23 mouse cellular contexts compared by ENCODE assay signal in the genomic region with DNA sequence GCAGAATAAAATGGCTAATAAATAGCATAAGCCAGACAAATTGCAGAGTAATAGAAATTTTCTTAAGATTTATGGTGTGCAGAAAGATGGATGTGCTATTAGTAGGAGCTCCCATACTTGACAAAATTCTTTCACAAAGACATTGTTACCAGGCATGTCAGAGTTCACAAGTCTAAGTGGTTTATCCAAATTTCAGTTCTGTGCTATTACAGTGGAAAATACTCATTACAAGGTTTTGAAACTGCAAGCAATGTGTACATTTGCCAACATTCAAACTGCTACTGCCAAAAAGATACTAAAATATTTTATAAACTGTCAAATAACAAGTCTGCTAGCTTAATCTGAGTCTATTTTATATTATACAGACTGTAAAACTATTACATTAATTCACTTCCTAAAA.
DNase-seq lines count a peak whose midpoint lies in the region; ATAC-seq and TF ChIP-seq lines count a peak whose summit lies in the region.
"Had no signal": no experiment of that assay in that cellular context is flagged by ENCODE, and none has a peak within 500 bp of the region (broad histone marks: within the 10 kb centered on the region; RNA-seq: fewer than 3 reads in every experiment).

No protein-coding gene starts in this region.

- ATAC-seq in kidney, postnatal 0 days (replicated peaks; ENCODE audit: low FRiP score, low read depth) = no peak
- ATAC-seq in lung, embryonic 16.5 days (ENCODE audit: low read depth) = peak; percentile 49; the same call in 1 of the 2 replicates
- ATAC-seq in stomach, embryonic 14.5 days (ENCODE audit: insufficient number of reproducible peaks, insufficient read depth, low FRiP score, low read depth) = peak; percentile 46; the same call in 1 of the 2 replicates
- no peak for ATAC-seq in stomach, postnatal 0 days (ENCODE audit: low FRiP score, low TSS enrichment)
- peak; percentile 66; the same call in 1 of the 2 replicates for ATAC-seq in stomach, embryonic 16.5 days (ENCODE audit: insufficient read depth, low FRiP score)
- ATAC-seq: forebrain, embryonic 13.5 days; forebrain, embryonic 16.5 days had no signal

- no peak for TF ChIP-seq EP300 in stomach, postnatal 0 days (optimal IDR thresholded peaks at IDR 0.05)

- H3K36me3 ChIP-seq in kidney, postnatal 0 days (ENCODE audit: insufficient read depth, low read length) = no peaks in the 10 kb centered on the region
- H3K36me3 ChIP-seq in lung, embryonic 16.5 days (ENCODE audit: control insufficient read depth, insufficient read depth, low read length) = no peaks in the 10 kb centered on the region
- no peaks in the 10 kb centered on the region for H3K36me3 ChIP-seq in stomach, embryonic 14.5 days (ENCODE audit: control insufficient read depth, insufficient read depth, low read length)
- no peaks in the 10 kb centered on the region for H3K36me3 ChIP-seq in stomach, postnatal 0 days (ENCODE audit: control insufficient read depth, insufficient read depth, low read length)
- no peaks in the 10 kb centered on the region for H3K36me3 ChIP-seq in stomach, embryonic 16.5 days (ENCODE audit: control insufficient read depth, insufficient read depth, low read length)
- H3K36me3 ChIP-seq: embryonic facial prominence, embryonic 13.5 days; embryonic facial prominence, embryonic 15.5 days; forebrain, embryonic 10.5 days had no signal

- H3K4me3 ChIP-seq in kidney, postnatal 0 days (replicated peaks; ENCODE audit: low read depth, low read length) = no peak overlapping the region
- no peak overlapping the region for H3K4me3 ChIP-seq in lung, embryonic 16.5 days (ENCODE audit: low read length)
- H3K4me3 ChIP-seq in stomach, embryonic 14.5 days (ENCODE audit: low read depth, low read length) = no peak overlapping the region
- H3K4me3 ChIP-seq in stomach, postnatal 0 days (ENCODE audit: low read depth, low read length) = no peak overlapping the region
- no peak overlapping the region for H3K4me3 ChIP-seq in stomach, embryonic 16.5 days (replicated peaks; ENCODE audit: low read length)
- H3K4me3 ChIP-seq: embryonic facial prominence, embryonic 13.5 days; embryonic facial prominence, embryonic 15.5 days; erythroblast, embryonic 14.5 days; forebrain, embryonic 10.5 days; forebrain, embryonic 13.5 days had no signal

- no peak for TF ChIP-seq CTCF in kidney, postnatal 0 days (IDR thresholded peaks at IDR 0.05; ENCODE audit: low read depth)
- TF ChIP-seq CTCF in stomach, postnatal 0 days (IDR thresholded peaks at IDR 0.05; ENCODE audit: low read depth) = no peak

- no peaks in the 10 kb centered on the region for H3K4me1 ChIP-seq in kidney, postnatal 0 days (replicated peaks; ENCODE audit: insufficient read depth, low read length)
- H3K4me1 ChIP-seq in lung, embryonic 16.5 days (replicated peaks; ENCODE audit: control insufficient read depth, insufficient read depth, low read length) = no peaks in the 10 kb centered on the region
- H3K4me1 ChIP-seq in stomach, embryonic 14.5 days (ENCODE audit: control insufficient read depth, insufficient read depth, low read length) = no peaks in the 10 kb centered on the region
- H3K4me1 ChIP-seq in stomach, postnatal 0 days (replicated peaks; ENCODE audit: control insufficient read depth, insufficient read depth) = no peaks in the 10 kb centered on the region
- H3K4me1 ChIP-seq in stomach, embryonic 16.5 days (ENCODE audit: control insufficient read depth, insufficient read depth, low read length) = no peaks in the 10 kb centered on the region
- H3K4me1 ChIP-seq: embryonic facial prominence, embryonic 13.5 days; embryonic facial prominence, embryonic 15.5 days; forebrain, embryonic 10.5 days; forebrain, embryonic 13.5 days had no signal

- H3K4me2 ChIP-seq in kidney, postnatal 0 days (ENCODE audit: low read length) = no peak overlapping the region
- H3K4me2 ChIP-seq in lung, embryonic 16.5 days (ENCODE audit: low read depth, low read length) = no peak overlapping the region
- H3K4me2 ChIP-seq in stomach, embryonic 14.5 days (replicated peaks; ENCODE audit: low read depth, low read length) = no peak overlapping the region
- no peak overlapping the region for H3K4me2 ChIP-seq in stomach, postnatal 0 days (replicated peaks; ENCODE audit: low read depth)
- H3K4me2 ChIP-seq in stomach, embryonic 16.5 days (ENCODE audit: low read depth, low read length) = no peak overlapping the region
- H3K4me2 ChIP-seq: embryonic facial prominence, embryonic 13.5 days; embryonic facial prominence, embryonic 15.5 days; forebrain, embryonic 13.5 days had no signal

- no peaks in the 10 kb centered on the region for H3K9me3 ChIP-seq in kidney, postnatal 0 days (replicated peaks; ENCODE audit: low read length)
- H3K9me3 ChIP-seq in lung, embryonic 16.5 days (ENCODE audit: control insufficient read depth, low read length) = no peaks in the 10 kb centered on the region
- H3K9me3 ChIP-seq in stomach, embryonic 14.5 days (ENCODE audit: control insufficient read depth, low read depth, low read length) = no peaks in the 10 kb centered on the region
- no peaks in the 10 kb centered on the region for H3K9me3 ChIP-seq in stomach, postnatal 0 days (ENCODE audit: control insufficient read depth, low read length)
- H3K9me3 ChIP-seq in stomach, embryonic 16.5 days (replicated peaks; ENCODE audit: control insufficient read depth, low read length) = no peaks in the 10 kb centered on the region
- H3K9me3 ChIP-seq: embryonic facial prominence, embryonic 13.5 days; embryonic facial prominence, embryonic 15.5 days; forebrain, embryonic 10.5 days; forebrain, embryonic 13.5 days had no signal

- no peak overlapping the region for H3K9ac ChIP-seq in kidney, postnatal 0 days (ENCODE audit: low read depth, low read length)
- H3K9ac ChIP-seq in lung, embryonic 16.5 days (ENCODE audit: low read length) = no peak overlapping the region
- no peak overlapping the region for H3K9ac ChIP-seq in stomach, embryonic 14.5 days (replicated peaks; ENCODE audit: low read depth, low read length)
- H3K9ac ChIP-seq in stomach, postnatal 0 days (ENCODE audit: low read length) = no peak overlapping the region
- H3K9ac ChIP-seq in stomach, embryonic 16.5 days (ENCODE audit: low read length) = no peak overlapping the region
- H3K9ac ChIP-seq: embryonic facial prominence, embryonic 13.5 days; embryonic facial prominence, embryonic 15.5 days; forebrain, embryonic 13.5 days had no signal

- H3K27ac ChIP-seq in kidney, postnatal 0 days = no peak overlapping the region
- no peak overlapping the region for H3K27ac ChIP-seq in lung, embryonic 16.5 days (ENCODE audit: low read length)
- H3K27ac ChIP-seq in stomach, embryonic 14.5 days (ENCODE audit: low read length) = no peak overlapping the region
- H3K27ac ChIP-seq in stomach, postnatal 0 days (replicated peaks) = no peak overlapping the region
- no peak overlapping the region for H3K27ac ChIP-seq in stomach, embryonic 16.5 days (ENCODE audit: low read length)
- H3K27ac ChIP-seq: embryonic facial prominence, embryonic 13.5 days; embryonic facial prominence, embryonic 15.5 days; forebrain, embryonic 10.5 days; forebrain, embryonic 13.5 days had no signal

- no peaks in the 10 kb centered on the region for H3K27me3 ChIP-seq in kidney, postnatal 0 days (ENCODE audit: insufficient read depth, low read length)
- H3K27me3 ChIP-seq in lung, embryonic 16.5 days (ENCODE audit: control insufficient read depth, insufficient read depth, low read depth, low read length) = no peaks in the 10 kb centered on the region
- no peaks in the 10 kb centered on the region for H3K27me3 ChIP-seq in stomach, embryonic 14.5 days (ENCODE audit: control insufficient read depth, insufficient read depth, low read length)
- no peaks in the 10 kb centered on the region for H3K27me3 ChIP-seq in stomach, postnatal 0 days (ENCODE audit: control insufficient read depth, insufficient read depth, low read length)
- no peaks in the 10 kb centered on the region for H3K27me3 ChIP-seq in stomach, embryonic 16.5 days (ENCODE audit: control insufficient read depth, insufficient read depth, low read length)
- H3K27me3 ChIP-seq: embryonic facial prominence, embryonic 13.5 days; embryonic facial prominence, embryonic 15.5 days; forebrain, embryonic 13.5 days had no signal

- DNase-seq in kidney, postnatal 0 days (ENCODE audit: low spot score) = peak; percentile 22
- DNase-seq in kidney, postnatal 10 days = no peak
- no peak for DNase-seq in lung, adult 18-20 months
- DNase-seq in stomach, postnatal 0 days (ENCODE audit: low spot score) = no peak
- DNase-seq in right cerebral cortex, postnatal 14 days = no peak
- DNase-seq: adrenal gland, adult 2 months; adrenal gland, postnatal 10 days; adrenal gland, postnatal 25 days; cerebellum, adult 11-12 months; cerebellum, adult 8-10 months; cerebellum, adult 9-11 months; cerebellum, postnatal 14 days; cerebellum, postnatal 36 days; embryo, embryonic 11 days had no signal

Comparison
In these comparisons a context has a peak if more than half of its experiments do, and no peak if none do; other contexts are left out.
1. ATAC-seq: peak in lung, embryonic 16.5 days (single experiment), stomach, embryonic 14.5 days (single experiment) and stomach, embryonic 16.5 days (single experiment); none in kidney, postnatal 0 days (single experiment) and stomach, postnatal 0 days (single experiment).